Mouse (Mus musculus) embryo, embryonic 9.5 days (tissue): ENCODE results near the gene A730049H05Rik.

Experiments
- DNase-seq: peaks from one replicate; pipeline ENCODE4 v3.0.0-alpha.2; 2017; ENCODE audit errors: extremely low spot score

The A730049H05Rik gene

DNA sequence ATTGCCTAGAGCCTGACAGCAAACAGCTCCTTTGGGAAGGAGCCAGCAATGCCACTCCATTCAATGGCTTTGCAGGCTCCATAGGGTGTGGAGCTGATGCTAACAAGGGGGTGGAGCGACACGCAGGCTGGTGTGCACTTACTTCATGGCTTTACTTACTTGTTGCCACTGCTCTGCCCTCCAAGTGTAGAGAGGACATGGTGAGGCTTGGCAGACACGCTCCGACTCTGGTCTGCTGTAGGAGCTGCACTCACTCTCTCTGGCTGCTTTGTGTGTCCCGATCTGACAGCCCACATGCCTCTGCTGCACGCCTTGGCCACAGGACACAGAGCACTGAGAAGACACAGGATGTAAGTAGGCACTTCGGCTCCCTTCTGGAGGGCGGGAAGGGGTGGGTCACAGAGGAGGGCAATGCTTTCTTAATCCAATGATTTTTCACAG lies at the start of gene A730049H05Rik:
A730049H05Rik (plus strand) TSS at position 168 of the 441 bp plus-strand sequence.
- peak; percentile 33 for DNase-seq

DNA sequence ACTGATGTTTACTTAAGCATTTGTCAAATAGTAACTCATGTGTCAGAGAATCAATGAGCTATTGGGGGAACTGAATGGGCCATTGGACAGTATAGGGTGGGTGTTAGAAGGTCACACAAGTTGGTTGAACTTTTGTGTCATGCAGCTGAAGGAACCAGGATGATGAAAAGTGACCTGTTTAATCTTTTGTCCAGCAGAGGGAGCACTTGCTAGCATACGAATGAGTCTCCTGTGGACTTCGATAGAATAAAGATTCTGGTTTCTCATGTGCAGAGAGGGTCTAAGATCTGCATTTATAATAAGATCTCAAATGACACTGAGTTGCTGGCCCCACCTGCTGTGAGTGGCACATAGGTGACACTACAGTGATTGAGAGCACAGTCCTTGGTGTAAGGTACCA lies 39.9 kb upstream of the A730049H05Rik start:
- peak; percentile 39 for DNase-seq

DNA sequence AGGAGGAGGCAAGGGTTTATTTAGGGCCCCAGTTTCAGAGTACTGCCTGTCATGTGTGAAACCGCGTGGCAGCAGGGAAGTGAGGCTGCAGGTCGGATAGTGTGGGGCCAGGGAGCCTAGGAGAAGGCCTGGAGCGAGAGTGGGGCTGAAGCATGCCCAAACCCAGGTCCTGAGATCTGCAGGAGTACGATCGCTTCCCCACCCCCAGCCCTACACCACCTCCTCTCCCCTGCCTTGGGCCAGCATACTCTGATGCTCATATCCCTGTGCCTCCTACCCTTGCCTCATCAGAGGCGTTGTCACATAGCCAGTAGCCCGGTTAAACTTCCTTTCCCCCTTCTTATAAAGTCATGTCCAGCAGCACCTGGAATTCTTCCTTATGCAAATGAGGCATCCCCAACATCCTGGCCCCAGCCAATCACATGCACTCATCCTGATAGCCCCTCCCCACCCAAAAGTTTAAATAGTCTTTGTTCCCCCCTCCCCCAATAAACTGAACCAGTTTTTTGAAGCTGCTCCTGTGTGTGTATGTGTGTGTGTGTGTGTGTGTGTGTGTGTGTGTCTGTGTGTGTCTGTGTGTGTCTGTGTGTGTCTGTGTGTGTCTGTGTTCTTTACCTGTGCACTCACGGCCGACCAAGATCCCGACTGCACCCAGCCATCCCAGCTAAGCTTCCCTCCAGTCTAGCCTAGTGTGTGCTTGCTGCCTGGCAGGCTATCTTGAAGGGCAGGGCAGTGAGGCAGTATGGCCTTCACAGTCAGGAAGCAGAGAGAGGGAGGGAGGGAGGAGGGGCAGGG lies 36.9 kb upstream of the A730049H05Rik start:
- DNase-seq, result no peak

DNA sequence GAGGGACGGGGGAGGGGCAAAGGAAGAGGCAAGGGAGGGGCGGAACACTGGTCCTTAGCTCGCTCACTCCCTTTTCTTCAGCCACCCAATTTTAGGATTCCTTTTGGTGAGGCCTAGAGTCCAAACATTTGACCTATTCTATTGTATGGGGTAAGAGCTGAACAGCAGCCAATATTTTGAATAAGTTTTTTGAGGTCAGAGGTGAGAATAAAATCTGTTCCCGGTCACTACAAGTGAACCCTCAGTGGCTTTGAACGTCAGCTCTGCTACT lies 36.4 kb upstream of the A730049H05Rik start:
- no peak for DNase-seq

DNA sequence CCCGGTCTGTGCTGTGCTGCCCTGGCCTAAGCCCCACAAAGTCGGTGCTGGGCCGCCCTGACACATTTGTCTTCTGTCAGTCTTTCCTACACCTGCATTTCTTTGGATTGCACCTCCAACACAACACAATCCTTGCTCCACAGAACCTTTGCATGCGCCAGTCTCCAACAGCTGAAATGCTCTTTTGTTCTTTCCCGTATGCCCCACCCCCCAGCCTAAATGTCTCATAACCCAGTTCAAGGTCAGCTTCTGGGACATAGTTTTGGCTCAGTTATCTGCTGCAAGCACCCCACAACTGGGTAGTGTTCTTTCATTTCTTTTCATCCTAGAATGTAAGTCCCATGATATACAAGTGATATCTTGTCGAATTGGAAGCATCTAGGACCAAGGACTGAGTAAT lies 34.8 kb upstream of the A730049H05Rik start:
- DNase-seq, result no peak

DNA sequence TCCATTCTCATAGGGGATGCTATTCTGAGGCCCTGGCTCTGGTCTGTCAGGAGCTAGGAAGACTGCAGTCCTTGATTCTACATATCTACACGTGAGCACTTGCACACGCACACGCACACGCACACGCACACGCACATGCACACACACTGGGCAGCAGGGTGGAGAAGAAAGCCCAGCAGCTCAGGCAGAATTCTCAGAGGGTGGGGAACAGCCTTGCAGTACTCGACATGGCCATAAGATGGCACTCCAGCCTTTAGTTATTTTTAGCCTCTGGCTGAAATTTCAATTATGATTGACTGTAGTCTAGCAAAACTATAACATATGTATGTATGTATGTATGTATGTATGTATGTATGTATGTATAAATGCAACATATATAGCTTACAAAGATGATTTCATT lies 31.5 kb upstream of the A730049H05Rik start:
- peak; percentile 50 for DNase-seq

DNA sequence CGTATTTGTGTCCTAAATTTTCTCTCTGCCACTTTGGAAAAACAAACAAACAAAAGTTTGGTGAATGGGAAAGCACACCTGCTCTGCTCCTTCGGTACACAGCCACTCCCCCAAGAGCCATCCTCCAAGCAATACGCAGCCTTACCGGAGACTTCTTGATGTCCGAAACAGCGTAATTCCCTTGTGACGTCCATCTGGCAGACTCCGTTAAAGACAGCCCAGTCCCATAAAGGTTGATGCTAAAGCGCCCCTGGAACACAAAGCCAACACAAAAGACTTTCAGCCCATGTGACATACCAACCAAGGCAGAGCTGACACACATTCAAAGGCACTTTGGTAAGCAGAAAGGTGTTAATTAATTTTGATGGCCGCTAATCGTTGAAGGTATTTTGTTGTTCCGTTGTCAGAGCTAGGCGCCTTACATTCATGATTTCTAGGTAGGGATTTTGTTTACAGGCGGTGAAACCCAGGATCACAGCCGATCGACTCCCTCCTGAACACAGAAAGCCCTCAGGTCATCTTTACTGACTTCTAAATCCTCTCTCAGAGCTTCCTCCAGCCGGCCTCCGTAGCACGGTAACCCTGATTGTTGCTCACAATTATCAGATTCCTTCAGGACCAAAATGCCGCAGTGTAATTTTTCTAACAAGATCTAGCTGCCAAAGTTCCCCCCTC lies 29.4 kb upstream of the A730049H05Rik start:
- DNase-seq, result peak; percentile 32

DNA sequence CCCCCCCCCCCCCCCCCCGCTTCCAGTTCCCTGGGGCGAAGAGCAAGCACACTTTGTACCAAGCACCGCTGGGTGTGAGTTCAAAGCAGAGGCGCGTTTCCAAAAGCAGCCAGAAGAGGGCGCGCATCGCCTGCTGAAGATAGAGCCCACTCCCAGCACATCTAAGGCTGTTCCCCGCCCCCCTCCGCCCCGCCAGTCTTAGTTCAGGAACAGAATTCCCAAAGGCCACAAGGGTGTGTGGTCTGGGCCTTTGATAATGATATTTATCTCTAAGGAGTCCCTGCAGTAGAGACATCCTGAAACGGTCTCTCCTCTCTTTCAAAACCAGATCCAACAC lies 28.9 kb upstream of the A730049H05Rik start:
- peak; percentile 97 for DNase-seq

DNA sequence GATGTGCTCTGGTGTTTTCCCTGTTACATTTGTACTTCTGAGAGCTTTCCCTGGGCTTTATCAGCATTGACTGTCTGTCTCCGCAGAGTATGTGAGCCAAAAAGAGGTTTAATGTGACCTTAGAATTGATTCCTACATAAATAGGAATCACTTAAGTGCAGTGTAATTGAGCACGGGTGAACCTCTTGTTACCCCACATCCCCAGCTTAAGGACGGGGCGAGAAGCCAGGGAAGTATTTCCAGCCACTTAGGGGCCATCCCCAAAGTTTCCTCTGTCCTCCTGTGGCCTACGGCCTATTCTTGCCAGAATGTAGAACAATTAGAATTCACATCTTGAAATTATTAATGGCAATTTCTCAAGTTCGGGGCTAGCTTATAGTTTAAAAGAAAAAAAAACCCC lies 22.5 kb upstream of the A730049H05Rik start:
- no peak for DNase-seq

DNA sequence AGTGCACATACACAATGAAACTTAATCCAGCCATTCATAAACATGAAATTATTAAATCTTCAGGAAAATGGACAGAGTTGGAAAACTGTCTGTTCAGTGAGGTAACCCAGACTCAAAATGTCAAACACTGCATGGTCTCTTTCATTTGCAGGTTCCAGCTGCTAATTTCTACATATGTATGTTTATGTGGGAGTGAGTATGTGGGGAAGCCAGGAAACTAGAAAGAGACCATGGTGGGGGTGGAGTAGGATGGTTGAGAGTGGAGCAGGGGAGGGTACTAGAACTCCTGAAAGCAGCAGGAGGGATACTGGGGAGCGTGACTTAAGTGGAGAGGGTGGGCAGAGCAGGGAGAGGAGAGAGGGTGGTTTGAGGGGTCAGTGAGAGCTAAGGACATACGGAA lies 14.8 kb upstream of the A730049H05Rik start:
- DNase-seq, result no peak

DNA sequence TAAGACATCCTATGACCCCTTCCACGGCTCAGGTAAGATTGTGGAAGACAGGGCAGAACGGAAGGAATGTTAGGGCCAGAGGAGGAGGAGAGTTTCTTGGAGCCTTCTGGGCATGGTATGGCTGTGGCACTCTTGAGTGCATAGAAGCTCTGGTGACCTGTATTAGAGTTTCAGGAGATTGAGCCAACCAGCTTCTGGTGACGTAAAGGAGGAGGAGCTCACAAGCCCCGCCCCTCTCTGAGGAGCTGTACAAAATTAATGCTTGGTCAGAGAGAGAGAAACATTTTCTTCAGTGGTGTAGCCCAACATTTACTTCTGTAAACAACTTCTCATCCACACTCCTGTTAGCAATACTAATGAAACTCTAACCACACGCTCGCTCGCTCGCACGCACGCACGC lies 13.9 kb upstream of the A730049H05Rik start:
- no peak for DNase-seq

DNA sequence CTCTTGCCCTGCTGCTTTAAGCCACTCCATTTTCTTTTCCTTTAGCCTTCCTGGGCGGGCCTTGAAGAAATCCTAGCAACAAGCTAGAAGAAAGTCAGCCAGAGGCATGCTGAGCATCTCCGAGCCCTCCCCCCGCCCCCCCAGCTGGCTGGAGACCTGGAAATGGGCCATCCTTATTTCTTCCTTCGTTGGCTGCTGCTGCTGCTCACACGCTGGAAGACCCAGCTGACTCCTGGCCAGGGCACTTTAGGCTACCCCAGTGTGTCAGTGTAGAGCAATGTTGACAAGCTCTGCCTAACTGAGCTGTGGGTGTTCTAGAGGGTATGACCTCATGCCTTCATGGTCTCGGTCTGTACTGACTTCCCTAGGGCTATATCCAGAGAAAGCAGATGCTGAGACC lies 13.1 kb upstream of the A730049H05Rik start:
- no peak for DNase-seq

DNA sequence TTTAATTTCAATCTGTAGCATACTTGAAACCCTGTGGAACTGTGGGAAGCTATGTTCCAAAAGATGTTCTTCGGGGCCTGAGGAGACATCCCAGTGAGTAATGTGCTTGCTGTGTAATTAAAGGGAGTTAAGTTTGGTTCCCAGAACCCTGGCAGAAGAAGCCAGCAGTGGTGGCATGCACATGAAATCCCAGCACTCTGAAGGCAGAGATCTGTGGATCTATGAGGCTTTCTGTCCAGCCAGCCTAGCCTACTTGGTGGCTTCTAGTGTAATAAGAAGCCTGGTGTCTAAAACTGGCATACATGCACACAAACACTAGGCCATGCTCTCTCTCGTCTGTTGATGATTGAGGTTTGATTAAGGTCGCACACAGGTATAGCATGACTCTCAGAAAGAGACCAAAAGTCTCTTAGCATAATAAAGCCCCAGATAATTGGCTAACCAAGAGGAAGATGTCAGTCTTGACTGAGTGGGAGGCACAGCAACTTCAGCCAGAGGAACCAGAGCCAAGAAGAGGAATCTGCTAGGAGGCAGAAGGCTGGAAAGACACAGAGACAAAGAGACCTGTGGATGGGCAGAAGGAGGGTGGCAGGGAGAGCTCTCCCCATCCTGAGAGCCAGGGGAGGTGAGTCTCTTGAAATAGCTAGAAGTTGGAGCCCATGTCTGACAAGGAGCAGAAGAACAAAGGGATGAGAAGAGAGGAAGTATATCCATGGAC lies 11.9 kb upstream of the A730049H05Rik start:
- no peak for DNase-seq

DNA sequence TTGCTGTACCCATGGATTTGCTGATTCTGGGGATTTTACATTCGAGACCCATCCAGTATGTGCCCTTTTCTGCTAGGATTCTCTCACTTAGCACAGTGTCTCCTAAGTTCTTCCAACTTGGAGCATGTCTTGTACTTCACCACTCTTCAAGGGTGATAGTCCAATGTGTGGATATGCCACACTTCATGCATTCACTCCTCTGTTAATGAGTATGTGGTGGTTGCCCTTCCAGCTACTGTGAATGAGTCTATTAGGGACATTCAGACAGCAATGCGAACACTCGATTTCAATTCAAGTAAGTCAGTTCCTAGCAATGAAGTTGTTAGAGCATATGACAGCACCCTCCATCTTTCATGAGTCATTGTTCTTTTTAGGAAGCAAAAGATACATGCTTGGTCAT lies 6.5 kb upstream of the A730049H05Rik start:
- no peak for DNase-seq

DNA sequence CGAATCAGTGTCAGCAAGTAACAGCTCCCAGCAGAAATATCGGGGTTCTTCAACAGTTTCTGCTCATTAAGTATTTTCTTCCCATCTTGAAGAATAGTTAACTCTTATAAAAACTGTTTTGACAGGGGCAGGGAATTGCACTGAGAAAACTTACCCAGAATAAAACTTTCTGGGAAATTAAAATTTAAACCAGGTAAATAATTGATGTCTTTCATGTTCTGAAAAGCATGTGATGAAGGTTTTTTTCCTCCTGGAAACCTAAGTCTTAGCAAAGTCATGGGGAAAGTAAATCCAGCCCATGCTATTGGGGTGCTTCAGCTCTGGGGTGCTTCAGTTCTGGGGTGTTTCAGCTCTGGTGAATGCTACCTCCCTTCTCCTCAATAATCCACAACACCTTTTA lies 5.7 kb upstream of the A730049H05Rik start:
- DNase-seq, result no peak

DNA sequence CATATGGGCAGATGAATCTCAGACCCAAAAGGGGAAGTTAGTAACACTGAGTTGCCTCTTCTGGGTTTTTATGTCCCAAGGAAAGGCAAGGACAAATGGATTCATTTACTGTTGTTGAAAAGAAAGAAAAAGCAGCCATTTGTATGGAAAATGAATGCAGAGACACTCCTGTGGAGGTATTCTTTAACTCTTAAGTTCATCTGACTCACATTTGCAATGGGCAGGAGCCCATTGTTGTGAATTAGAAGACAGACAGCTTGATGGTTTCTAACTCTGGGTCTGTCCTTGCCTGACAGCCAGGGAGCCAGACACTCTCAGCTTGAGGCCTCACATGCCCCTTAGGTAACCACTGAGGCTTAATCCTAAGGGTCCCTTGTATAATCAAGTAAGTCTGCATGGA lies 4.7 kb upstream of the A730049H05Rik start:
- DNase-seq, result no peak

DNA sequence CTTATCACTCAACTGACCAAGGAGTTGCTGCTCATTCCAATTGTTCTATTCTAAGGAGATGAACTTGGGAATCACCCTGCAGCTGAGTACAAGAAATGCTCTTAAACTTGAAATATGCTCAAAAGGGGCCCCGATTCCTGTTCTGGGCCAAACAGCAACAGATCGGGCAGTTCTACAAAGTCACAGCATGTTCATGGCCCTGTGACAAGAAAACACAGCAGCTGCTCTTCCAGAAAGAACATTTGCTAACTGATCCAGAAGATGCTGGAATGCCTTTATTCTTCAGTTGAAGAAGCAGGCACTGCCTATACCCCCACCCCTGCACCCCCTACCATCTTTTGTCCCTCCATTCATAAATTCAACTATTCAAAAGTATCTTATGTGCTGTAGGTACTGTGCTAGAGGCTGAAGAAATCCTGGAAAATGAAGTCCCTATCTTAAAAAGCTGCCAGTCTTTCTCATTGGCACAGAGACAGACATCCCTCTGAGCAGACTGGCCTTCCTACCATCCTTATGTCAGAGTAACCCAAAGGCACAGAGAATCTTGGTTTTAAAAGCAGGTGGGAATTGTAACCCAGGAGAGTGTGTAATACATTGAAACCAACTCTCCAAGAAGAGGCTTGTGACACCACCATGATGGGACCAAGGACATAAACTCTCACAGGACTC lies 3.4 kb upstream of the A730049H05Rik start:
- DNase-seq, result no peak

DNA sequence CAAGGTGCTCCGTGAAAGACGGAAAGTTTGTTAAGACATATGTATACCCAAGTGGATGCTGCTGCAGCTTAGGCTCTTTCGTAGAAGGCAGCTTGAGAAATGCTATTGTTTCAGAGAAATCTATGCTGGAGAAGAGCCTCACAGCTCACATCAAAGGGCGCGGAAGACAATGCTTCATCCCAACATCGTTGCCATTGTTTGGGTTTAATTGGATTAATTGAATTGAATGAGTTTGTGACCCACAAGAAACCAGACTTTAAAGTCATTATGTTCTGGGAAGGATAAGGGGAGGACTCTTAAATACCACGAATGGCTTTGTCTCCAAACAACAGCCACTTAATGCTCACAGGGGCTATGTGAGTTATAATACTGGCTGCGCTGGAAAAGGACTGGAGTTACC lies 1.4 kb downstream of the A730049H05Rik start:
- DNase-seq, result no peak

DNA sequence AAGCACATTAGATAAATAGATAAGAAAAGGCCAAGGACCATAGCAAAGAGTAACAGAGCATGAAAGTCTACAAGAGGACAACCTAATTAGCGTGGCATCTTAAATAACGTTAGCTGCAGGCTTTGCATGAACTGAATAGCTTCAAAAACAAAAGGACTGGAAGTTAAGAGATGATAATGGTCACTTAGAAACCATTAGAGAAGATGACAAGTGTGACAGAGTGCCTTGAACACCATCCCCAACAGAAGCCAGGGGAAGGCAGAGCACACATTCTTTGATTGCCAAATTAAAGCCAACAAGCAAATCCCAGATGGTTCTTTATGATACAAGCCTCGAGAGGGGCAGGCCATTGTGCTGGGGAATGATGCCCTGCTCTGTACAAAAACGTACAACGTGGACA lies 5.3 kb downstream of the A730049H05Rik start:
- DNase-seq, result no peak

DNA sequence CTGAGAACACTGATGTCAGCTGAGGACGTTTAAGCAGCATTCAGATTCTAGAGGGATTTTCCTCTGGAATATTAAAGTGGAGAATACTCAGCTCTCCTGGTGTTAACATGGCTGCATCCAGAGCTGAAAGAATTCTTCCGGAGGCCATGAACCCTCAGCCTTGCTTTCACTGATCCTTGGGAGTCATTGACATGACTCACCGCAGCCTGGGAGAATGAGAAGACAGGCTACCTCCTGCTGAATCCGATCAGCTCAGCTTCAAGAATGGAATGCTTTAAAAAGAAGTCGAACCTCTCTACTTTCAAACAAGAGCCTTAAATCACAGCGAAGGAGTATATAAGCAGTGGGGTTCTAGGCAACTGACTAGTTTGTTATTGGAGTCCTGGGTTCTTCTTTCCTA lies 5.7 kb downstream of the A730049H05Rik start:
- DNase-seq, result no peak

DNA sequence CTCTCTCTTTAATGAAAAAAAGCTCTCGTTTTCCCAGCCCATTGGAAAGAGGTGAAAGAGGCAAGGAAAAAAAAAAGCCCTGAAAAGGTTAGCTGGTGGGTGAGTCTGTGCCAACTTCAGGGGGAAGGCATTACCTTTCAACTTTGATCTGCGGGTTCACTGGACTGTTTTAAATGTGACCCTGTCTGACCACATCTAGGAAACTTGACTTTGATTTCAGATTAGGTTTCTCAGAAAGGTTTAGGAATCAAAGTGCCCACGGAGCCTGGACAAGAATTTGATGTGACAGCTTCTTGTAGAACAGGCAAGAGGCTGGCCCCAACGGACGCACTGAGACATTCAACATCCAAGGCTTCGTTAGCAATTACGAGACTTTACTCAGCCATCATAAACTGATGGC lies 7.7 kb downstream of the A730049H05Rik start:
- no peak for DNase-seq

DNA sequence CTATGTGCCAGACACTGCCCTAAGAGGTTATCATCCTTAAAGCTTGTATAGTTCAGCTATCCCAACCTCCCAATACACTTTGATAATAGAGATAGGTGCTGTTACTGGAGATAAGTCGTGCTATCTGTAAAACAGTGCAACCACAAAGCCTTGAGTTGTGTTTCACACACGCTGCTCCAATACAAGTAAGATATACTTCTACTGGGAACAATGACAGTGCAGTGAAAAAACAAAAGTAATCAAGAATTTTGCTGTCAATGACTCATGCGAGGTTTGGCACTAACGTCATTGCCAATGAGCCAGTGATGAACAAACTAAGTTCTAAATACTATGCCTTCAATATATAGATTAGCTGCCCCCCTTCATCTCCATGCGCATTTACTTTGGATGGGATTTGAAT lies 10.3 kb downstream of the A730049H05Rik start:
- no peak for DNase-seq

DNA sequence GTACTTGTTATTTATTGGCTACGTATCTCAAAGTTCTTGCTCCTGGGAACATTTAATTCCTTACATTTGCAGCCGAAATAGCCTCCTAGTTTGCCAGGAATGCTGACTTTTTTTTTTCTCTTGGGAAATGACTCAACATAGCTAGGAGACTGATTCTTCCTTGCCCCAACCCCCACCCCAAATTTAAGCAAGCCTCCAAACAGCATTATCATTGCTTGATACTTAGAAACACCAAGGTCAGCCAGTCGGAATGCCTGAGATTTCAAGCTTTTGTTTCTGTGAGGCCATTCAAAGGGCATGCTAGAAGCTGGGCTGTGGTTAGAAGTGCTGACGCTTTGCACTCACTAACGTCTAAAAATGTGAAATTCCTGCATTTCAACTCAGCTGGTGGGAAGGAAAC lies 11.1 kb downstream of the A730049H05Rik start:
- DNase-seq, result no peak
